Mouse (Mus musculus) cerebellum, adult 2 months (tissue): Measurements from ENCODE around the gene Tspyl3.

ENCODE experiments used
- CTCF ChIP-seq: fragments of 200-500 bp; IDR thresholded peaks from 2 replicates; pipeline ENCODE4 v1.5.1; 2011; ENCODE audit warnings: low read depth, mild to moderate bottlenecking, control low read depth, low read length, moderate library complexity, borderline replicate concordance; ENCODE audit not compliant: insufficient read depth
- POLR2A ChIP-seq: fragments of 200-500 bp; IDR thresholded peaks from 2 replicates; pipeline ENCODE4 v1.6.1; 2011; ENCODE audit warnings: low read length, control low read depth, borderline replicate concordance; ENCODE audit not compliant: insufficient read depth

GRCm38 (mm10) chr2:153256604-153257003, 31.4 kb upstream of the Tspyl3 start:
- no peak for TF ChIP-seq CTCF
- TF ChIP-seq POLR2A = no peak
